Mouse (Mus musculus) heart, adult 2 months (tissue): ENCODE measurements at regions not wholly inside any gene's neighbourhood (a gene's known extent, or its start where the extent isn't known, plus 50 kb on each side); places are given as distances from the start of the nearest gene placed in this dataset.

Experiments
- CTCF ChIP-seq: fragments of 200-600 bp; IDR thresholded peaks from 2 replicates; pipeline ENCODE4 v1.8.1; 2022; ENCODE audit warnings: antibody characterized with exemption, mild to moderate bottlenecking, moderate library complexity
- POLR2A ChIP-seq: fragments of 200-500 bp; IDR thresholded peaks from 2 replicates; pipeline ENCODE4 v1.6.1; 2011; ENCODE audit warnings: mild to moderate bottlenecking, low read depth, low read length, control low read depth; ENCODE audit not compliant: insufficient read depth

GRCm38 (mm10) chr15:67388514-67388913 is 887.8 kb upstream of the Lrrc6 start:
- no peak for TF ChIP-seq CTCF
- TF ChIP-seq POLR2A, result no peak
